Mouse (Mus musculus): ENCODE results near the gene Exoc8.

The Exoc8 gene

DNA sequence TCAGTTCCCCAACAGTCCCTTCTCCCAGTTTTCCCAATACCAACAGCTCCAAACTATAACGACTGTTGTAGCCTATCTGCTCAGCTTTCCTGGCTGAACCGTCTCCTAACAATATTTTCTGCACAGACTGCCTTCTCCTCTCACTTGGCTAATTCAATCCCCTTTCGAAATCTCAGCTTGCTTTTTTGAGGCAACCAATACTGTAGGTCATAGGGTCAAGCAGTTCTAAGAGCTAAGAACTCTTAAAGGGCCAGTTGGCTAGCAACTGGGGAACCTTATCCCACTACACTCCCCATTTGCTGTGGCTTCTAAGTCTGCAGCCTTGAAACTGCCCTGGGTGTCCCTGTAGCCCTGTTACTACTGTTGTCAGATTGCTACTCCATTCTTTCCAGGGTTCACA, 52.4 kb downstream of the Exoc8 start:
- no peak for DNase-seq
